Mouse (Mus musculus) kidney, adult 2 months (tissue): ENCODE measurements around the gene St8sia1.

Source experiments
- CTCF ChIP-seq: fragments of 200-500 bp; conservative IDR thresholded peaks from 2 replicates; pipeline ENCODE4 v1.5.1; 2011; ENCODE audit warnings: low read depth, mild to moderate bottlenecking, control low read depth, low read length, moderate library complexity, mixed read lengths; ENCODE audit not compliant: insufficient read depth, insufficient read length
- POLR2A ChIP-seq: fragments of 200-500 bp; IDR thresholded peaks from one replicate; pipeline ENCODE4 v1.6.1; 2011; ENCODE audit warnings: low read depth, low read length, control low read depth

DNA sequence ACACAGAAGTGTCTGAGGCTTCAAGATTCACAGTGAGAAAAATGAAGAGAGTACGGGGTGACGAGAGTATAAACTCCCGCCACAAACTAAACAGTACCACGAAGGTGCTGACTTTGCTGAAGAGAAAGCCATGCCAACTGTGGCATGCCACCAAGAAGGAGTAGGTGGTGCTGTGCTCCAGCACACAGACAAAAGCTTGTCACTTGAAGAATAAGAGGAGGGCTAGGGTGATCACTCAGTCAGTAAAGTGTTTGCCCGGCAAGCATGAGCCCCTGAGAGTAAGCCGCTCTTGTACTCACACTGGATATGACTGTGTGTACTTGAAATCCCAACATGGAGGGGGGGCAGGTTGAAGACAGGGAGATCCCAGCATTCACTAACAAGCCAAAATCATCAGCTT lies 87.0 kb downstream of the St8sia1 start:
- TF ChIP-seq CTCF (0 out of 2 replicates have a peak, but pooled peaks have one; percentile 8), POLR2A (no peak)
